Mouse (Mus musculus) stomach, embryonic 16.5 days (tissue): ENCODE data around the gene Ddah2. TPM values are rescaled to one million over a fixed set of nuclear protein-coding genes. Genes with fewer than 3 reads are reported as not detected.

ENCODE experiments used
- ATAC-seq: fragments of 200-750 bp; cut with Nextera tagmentation; 2 replicates; pipeline ENCODE4 v1.8.0; 2017; ENCODE audit warnings: moderate number of reproducible peaks, moderate TSS enrichment; ENCODE audit not compliant: insufficient read depth, low FRiP score
- H3K27ac ChIP-seq: fragments of 300-500 bp; sonication (generic); 2 replicates; pipeline ENCODE4 v1.5.1; 2014; ENCODE audit warnings: low read length
- H3K27me3 ChIP-seq: fragments of 300-500 bp; sonication (generic); 2 replicates; pipeline ENCODE4 v1.6.1; 2014; ENCODE audit warnings: low read length, control low read depth, mixed read lengths; ENCODE audit not compliant: control insufficient read depth, insufficient read depth
- H3K36me3 ChIP-seq: fragments of 300-500 bp; sonication (generic); 2 replicates; pipeline ENCODE4 v1.6.1; 2014; ENCODE audit warnings: low read length; ENCODE audit not compliant: control insufficient read depth, insufficient read depth
- H3K4me1 ChIP-seq: fragments of 300-500 bp; sonication (generic); 2 replicates; pipeline ENCODE4 v1.6.1; 2014; ENCODE audit warnings: low read length, control low read depth, mixed read lengths; ENCODE audit not compliant: control insufficient read depth, insufficient read depth
- H3K4me2 ChIP-seq: fragments of 300-500 bp; sonication (generic); 2 replicates; pipeline ENCODE4 v1.6.1; 2014; ENCODE audit warnings: low read depth, low read length, mixed read lengths
- H3K4me3 ChIP-seq: fragments of 300-500 bp; sonication (generic); replicated peaks from 2 replicates; pipeline ENCODE4 v1.5.1; 2014; ENCODE audit warnings: mild to moderate bottlenecking, low read length
- H3K9ac ChIP-seq: fragments of 300-500 bp; sonication (generic); 2 replicates; pipeline ENCODE4 v1.6.1; 2014; ENCODE audit warnings: low read length
- H3K9me3 ChIP-seq: fragments of 300-500 bp; sonication (generic); replicated peaks from 2 replicates; pipeline ENCODE4 v1.6.1; 2016; ENCODE audit warnings: low read length, control low read depth; ENCODE audit not compliant: control insufficient read depth
- WGBS: fragments of 180-500 bp; shearing (Covaris S2); extraction: QIAGEN DNeasy Blood & Tissue Kit; methylation state at CpG from one replicate; pipeline ENCODE4 v1.1.7; 2014; 5-methylcytosine and 5-hydroxymethylcytosine counted together
- polyA plus RNA-seq: library from polyadenylated mRNA; unstranded; fragments of >200 nt; fragmentation: Nextera tagmentation; extraction: Ambion mirVana; gene quantifications from 2 replicates; pipeline ENCODE4 v1.2.1, GENCODE M21; 2015

The Ddah2 gene
- polyA plus RNA-seq, 1 experiment from 2014 or later, result 193 TPM

DNA sequence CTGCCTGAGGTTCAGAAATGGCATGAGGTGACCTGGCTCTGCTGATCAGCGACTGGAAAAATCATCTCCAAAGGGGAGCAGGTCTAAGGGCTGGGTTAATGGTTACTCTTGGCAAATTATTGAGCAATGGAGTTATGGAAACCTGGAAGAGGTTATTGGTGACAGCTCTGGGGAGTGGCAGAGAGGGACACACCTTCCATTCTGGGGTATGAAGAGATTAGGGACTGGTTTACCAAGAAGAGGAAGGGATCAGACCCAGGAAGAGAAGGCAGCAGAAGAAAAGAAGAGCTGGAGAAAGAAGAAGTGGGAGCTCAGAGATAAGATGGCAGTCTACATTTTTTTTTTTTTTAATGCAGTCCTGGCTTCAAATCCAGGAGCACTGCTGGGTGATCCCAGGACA, 11.1 kb upstream of the Ddah2 start:
- H3K9me3 ChIP-seq, result no peaks in the 10 kb centered on the region
- ATAC-seq, result no peak
- H3K4me3 ChIP-seq, result 0 out of 2 replicates have a peak overlapping the region, but pooled peaks have one; percentile 3
- H3K27ac ChIP-seq, result peak overlapping the region; percentile 99
- peaks cover under 1% of the 10 kb centered on the region; the same call in 1 of the 2 replicates for H3K36me3 ChIP-seq
- H3K27me3 ChIP-seq, result no peaks in the 10 kb centered on the region
- H3K9ac ChIP-seq, result peak overlapping the region; percentile 28; the same call in 1 of the 2 replicates
- WGBS, result 26% methylated on average over 1 of the region's 1 CpGs
- peak overlapping the region; percentile 100 for H3K4me2 ChIP-seq
- peaks cover 56% of the 10 kb centered on the region for H3K4me1 ChIP-seq

DNA sequence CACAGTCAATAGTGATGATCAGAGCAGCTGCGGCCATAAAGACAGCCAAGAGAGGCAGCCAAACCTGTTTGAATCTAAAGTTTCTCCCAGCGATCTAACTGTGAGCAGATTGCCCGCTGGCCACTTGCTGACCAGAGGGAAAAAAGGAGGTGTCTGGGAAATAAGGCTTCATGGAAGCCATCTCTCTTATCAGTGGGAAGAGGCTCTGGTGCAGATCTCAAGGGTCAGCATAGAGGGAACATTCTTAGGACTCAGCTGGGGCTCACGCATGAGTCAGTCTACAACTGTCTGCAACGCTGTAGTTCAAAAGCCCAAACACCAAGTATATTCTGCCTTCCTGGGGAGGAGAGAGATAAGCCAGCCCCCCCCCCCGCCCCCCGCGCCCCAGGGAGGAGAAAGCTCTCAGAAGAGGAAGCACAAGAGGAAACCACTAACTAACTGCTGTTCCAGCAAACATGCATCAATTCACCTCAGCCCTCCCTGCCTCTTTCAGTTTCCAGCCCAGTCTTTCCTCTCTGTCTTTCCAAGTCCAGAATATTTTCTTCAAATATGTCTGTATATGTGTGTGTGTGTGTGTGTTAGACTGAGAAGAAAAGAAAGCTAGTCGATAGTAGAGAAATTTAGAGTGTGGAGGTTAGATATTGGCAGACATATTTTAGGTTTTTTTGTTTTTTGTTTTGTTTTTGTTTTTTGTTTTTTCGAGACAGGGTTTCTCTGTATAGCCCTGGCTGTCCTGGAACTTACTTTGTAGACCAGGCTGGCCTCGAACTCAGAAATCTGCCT, 10.5 kb upstream of the Ddah2 start:
- peak overlapping the region; percentile 100 for H3K4me2 ChIP-seq
- WGBS, result 30% methylated on average over 11 of the region's 11 CpGs
- H3K9me3 ChIP-seq, result no peaks in the 10 kb centered on the region
- H3K9ac ChIP-seq, result peak overlapping the region; percentile 28
- peak overlapping the region; percentile 99 for H3K27ac ChIP-seq
- no peak for ATAC-seq
- H3K4me1 ChIP-seq, result peaks cover 60% of the 10 kb centered on the region
- H3K27me3 ChIP-seq, result no peaks in the 10 kb centered on the region
- peaks cover 7% of the 10 kb centered on the region; the same call in 1 of the 2 replicates for H3K36me3 ChIP-seq
- H3K4me3 ChIP-seq, result 0 out of 2 replicates have a peak overlapping the region, but pooled peaks have one; percentile 3

DNA sequence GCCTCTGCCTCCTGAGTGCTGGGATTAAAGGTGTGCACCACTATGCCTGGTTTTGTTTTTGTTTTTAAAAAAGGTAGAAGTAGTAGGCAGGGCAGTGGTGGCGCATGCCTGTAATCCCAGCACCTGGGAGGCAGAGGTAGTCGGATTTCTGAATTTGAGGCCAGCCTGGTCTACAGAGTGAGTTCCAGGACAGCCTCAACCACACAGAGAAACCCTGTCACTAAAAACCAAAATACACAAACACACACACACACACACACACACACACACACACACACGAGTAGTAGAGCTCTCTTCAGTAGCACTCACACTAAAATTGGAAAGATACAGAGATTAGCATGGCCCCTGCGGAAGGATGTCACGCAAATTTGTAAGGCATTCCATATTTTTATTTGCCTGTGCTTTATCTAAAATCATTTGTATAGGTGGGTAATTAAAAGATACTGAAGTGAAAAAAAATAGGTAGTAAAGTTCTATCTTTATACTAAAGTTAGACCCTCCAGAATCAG, 9.8 kb upstream of the Ddah2 start:
- peak overlapping the region; percentile 88; the same call in 1 of the 2 replicates for H3K4me3 ChIP-seq
- H3K27me3 ChIP-seq, result no peaks in the 10 kb centered on the region
- H3K4me2 ChIP-seq, result peak overlapping the region; percentile 67
- ATAC-seq, result no peak
- H3K4me1 ChIP-seq, result peaks cover 56% of the 10 kb centered on the region
- WGBS, result 63% methylated on average over 5 of the region's 5 CpGs
- no peaks in the 10 kb centered on the region for H3K9me3 ChIP-seq
- peaks cover 11% of the 10 kb centered on the region for H3K36me3 ChIP-seq
- peak overlapping the region; percentile 99 for H3K27ac ChIP-seq
- no peak overlapping the region for H3K9ac ChIP-seq

DNA sequence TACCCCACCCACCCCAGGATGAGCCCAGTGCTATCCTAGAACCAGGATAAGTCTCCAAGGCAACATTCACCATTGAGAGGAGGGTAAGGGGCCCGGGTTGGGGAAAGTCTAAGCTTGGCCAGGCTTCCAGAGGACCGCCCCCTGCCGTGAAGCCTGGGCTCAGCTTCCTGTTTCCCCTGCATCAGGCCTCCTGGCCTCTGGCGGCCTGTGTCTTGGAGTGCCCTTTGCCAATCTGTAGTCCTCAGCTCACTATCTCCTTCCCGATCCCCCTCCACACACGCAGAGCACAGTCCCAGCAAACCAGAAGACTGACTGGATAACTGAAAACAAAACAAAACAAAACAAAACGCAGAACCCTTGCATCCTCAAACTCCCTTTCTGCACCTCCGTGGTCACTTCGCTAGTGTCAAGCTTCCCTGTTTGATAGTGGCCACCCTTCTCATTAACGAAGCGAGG, 9.2 kb upstream of the Ddah2 start, which contains the start of gene Clic1:
Gene Clic1 (plus strand): TSS at position 406 of the 456 bp plus-strand sequence.
- H3K4me2 ChIP-seq, result peak within 1 kb of the TSS; percentile 67
- no peaks in the 10 kb centered on the region for H3K9me3 ChIP-seq
- peaks cover 55% of the 10 kb centered on the region for H3K4me1 ChIP-seq
- peak; percentile 31 for ATAC-seq
- peak within 1 kb of the TSS; percentile 99 for H3K27ac ChIP-seq
- H3K36me3 ChIP-seq, result peaks cover 17% of the 10 kb centered on the region
- peak within 1 kb of the TSS; percentile 96 for H3K9ac ChIP-seq
- H3K27me3 ChIP-seq, result no peaks in the 10 kb centered on the region
- peak within 1 kb of the TSS; percentile 88 for H3K4me3 ChIP-seq
- WGBS, result 2% methylated on average over 11 of the region's 11 CpGs

DNA sequence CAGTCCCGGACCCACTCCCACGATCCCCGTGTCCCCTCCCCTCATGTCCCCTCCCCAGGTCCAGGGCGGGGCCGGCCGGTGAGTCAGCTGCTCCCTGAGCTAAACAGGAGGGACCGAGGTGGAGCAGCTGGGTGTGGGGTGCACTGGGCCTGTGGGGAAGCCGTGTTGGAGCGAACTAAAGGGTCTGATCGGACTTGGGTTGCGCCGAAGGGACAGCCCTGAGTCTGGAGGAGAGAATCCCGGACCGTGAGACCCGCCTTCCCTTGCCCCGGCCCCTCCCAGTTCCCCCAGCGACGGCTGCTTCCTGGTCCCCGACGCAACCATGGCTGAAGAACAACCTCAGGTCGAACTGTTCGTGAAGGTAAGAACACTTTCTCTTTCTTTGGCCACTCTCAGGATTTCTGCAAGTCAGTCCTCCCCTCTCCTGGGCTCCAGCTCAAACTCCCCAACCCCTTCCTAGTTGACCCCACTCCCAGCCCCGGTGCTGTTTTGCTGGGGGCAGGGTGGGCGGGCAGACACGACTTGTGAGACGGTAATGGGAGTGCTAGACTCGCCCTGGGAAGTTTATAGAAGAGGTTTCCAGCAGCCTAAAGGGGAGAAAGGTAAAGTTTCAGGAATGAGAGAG, 8.6 kb upstream of the Ddah2 start:
- no peaks in the 10 kb centered on the region for H3K9me3 ChIP-seq
- no peaks in the 10 kb centered on the region for H3K27me3 ChIP-seq
- peak; percentile 12; the same call in 1 of the 2 replicates for ATAC-seq
- H3K36me3 ChIP-seq, result peaks cover 17% of the 10 kb centered on the region
- under 1% methylated on average over 27 of the region's 27 CpGs for WGBS
- peak overlapping the region; percentile 99 for H3K27ac ChIP-seq
- H3K4me3 ChIP-seq, result peak overlapping the region; percentile 88
- H3K4me1 ChIP-seq, result peaks cover 50% of the 10 kb centered on the region
- peak overlapping the region; percentile 96 for H3K9ac ChIP-seq
- peak overlapping the region; percentile 67 for H3K4me2 ChIP-seq

DNA sequence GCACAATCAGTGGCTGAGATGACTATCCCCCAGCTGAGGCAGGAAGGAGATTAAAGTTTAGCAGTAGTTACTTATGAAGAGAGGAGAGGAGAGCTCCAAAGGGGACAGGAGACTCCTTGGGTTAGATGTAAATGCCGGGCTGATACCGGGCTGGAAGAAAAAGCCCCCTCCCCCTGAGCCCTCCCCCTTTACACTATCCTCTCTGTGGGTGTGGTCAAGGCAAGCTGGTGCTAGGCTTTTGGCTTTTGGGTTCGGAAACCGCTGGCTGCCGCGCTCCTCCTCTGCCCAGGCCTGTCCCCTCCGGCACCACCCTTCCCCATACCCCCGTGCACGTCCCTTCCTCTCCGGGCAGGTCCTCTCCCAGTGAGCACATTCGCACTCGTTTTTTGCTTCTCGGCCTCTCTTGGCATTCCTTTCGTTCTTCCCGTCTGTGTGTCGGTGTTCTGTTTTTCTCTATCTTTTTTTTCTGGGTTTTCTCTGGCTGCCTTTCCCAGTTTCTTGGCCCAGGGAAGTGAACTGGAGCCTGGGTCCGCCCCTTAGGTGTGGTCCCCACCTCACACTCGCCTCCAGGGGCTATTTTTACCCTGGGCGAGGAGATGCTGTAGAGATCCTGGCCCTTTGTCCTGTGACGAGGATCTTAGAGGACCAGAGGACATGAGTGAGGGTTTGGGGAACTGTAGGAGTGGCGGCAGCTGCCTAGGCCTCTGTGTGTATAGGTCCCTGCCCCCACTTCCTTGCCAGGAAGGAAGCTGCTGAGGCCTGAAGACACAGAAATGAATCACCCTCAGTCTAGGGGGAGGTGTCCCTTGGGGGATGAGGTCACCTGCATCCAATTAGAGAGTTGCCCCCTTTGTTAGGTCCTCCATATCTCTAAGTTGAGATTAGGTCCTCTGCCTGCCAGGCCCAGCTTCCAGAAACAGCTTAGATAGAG, 7.4 kb upstream of the Ddah2 start:
- Histone ChIP-seq H3K4me3 (peak overlapping the region; percentile 88), H3K27ac (peak overlapping the region; percentile 99), H3K9ac (peak overlapping the region; percentile 96), H3K4me1 (peaks cover 43% of the 10 kb centered on the region), H3K27me3 (no peaks in the 10 kb centered on the region), H3K4me2 (peak overlapping the region; percentile 67), H3K36me3 (peaks cover 17% of the 10 kb centered on the region), H3K9me3 (no peaks in the 10 kb centered on the region)
- ATAC-seq, result peak; percentile 73
- WGBS, result under 1% methylated on average over 21 of the region's 21 CpGs

DNA sequence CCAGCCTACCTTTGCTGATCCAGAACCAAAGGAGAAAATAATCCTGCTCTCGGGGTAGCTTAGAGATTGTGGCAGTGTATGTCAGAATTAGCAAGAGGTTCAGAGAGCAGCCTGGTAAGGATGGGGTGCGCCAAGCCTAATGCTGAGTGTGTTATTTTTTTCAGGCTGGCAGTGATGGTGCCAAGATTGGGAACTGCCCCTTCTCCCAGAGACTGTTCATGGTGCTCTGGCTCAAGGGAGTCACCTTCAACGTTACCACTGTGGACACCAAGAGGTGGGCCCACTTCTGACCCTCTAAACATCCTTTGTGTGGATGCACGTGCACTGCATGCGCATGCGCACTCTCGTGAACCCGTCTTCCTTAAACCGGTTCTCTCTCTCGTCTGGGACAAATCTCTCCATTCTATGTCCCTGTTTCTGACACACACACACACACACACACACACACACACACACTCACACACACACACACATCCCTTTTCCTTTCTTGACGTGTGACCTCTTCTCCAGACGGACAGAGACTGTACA, 6.5 kb upstream of the Ddah2 start:
- ATAC-seq, result no peak
- Histone ChIP-seq H3K4me3 (peak overlapping the region; percentile 88), H3K27ac (peak overlapping the region; percentile 99), H3K9ac (peak overlapping the region; percentile 96), H3K27me3 (no peaks in the 10 kb centered on the region), H3K36me3 (peaks cover 19% of the 10 kb centered on the region), H3K4me1 (peaks cover 36% of the 10 kb centered on the region), H3K9me3 (no peaks in the 10 kb centered on the region), H3K4me2 (peak overlapping the region; percentile 67)
- WGBS, result 74% methylated on average over 12 of the region's 12 CpGs

DNA sequence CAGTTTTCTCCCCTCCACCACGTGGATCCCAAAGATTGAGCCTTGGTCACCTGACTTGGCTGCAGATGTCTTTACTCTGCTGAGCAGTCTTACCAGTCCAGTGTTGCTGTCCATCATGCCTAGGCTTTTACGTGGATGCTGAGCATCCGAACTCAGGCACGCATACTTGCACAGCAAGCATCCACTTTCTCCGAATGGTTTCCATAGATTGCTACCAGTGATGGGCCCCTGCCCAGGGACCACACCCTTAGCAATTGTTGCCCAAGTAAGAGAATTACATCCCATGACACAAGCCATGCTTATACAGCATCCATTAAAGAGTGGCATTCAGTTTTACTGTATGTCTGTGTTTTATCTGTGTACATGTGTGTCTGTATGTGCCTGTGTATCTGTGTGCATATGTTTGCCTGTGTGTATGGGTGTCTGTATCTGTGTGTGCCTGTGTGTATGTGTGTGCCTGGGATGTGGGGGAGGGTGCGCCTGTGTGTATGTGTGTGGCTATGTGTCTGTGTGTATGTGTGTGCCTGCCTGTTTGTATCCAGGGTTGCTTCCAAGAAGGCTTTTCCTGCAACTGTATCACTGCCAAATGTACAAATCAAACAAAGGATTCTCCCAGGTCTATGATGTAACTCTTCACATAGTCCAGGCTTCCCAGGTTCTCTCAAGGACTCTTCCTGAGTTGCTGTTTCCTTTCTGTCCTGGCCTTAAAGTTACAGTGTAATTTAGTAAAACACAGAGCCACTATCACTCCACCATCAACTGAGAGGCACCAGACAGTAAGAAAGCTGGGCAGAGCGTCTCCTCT, 2.9 kb upstream of the Ddah2 start:
- no peaks in the 10 kb centered on the region for H3K27me3 ChIP-seq
- WGBS, result 86% methylated on average over 7 of the region's 7 CpGs
- ATAC-seq, result no peak
- no peak overlapping the region for H3K4me3 ChIP-seq
- H3K4me2 ChIP-seq, result no peak overlapping the region
- peaks cover 24% of the 10 kb centered on the region for H3K4me1 ChIP-seq
- peaks cover 23% of the 10 kb centered on the region for H3K36me3 ChIP-seq
- no peak overlapping the region for H3K9ac ChIP-seq
- no peak overlapping the region for H3K27ac ChIP-seq
- H3K9me3 ChIP-seq, result no peaks in the 10 kb centered on the region
